Mouse (Mus musculus) cerebellum, adult 2 months (tissue): Measurements from ENCODE around the gene Fgfr2.

Experiments
- CTCF ChIP-seq: fragments of 200-500 bp; IDR thresholded peaks from 2 replicates; pipeline ENCODE4 v1.5.1; 2011; ENCODE audit warnings: low read depth, mild to moderate bottlenecking, control low read depth, low read length, moderate library complexity, borderline replicate concordance; ENCODE audit not compliant: insufficient read depth
- POLR2A ChIP-seq: fragments of 200-500 bp; IDR thresholded peaks from 2 replicates; pipeline ENCODE4 v1.6.1; 2011; ENCODE audit warnings: low read length, control low read depth, borderline replicate concordance; ENCODE audit not compliant: insufficient read depth

DNA sequence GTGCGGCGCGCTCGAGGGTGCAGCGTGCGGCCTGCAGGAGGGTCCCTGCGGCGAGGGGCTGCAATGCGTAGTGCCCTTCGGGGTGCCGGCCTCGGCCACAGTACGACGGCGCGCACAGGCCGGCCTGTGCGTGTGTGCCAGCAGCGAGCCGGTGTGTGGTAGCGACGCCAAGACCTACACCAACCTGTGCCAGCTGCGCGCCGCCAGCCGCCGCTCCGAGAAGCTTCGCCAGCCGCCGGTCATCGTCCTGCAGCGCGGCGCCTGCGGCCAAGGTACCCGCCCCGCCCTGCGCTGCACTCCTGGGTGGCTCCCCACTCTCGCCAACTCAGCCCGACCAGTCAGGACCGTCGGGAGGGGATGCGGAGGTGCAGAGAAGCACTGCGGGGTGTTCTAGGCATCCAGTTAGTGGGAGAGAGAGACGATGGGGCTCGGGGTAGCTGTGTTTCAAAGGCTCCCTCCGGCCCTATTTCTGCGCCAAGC lies 2186.6 kb downstream of the Fgfr2 start:
- no peak for TF ChIP-seq POLR2A
- no peak for TF ChIP-seq CTCF
